Mouse (Mus musculus) mesoderm, embryonic 11.5 days (tissue): ENCODE data around the gene Fam181a.
A peak's percentile ranks its signal among the peaks of the same experiment; 100 is the strongest.

Experiments
- DNase-seq: peaks from one replicate; pipeline ENCODE4 v3.0.0-alpha.2; 2012; ENCODE audit warnings: low read depth, low spot score

The Fam181a gene

DNA sequence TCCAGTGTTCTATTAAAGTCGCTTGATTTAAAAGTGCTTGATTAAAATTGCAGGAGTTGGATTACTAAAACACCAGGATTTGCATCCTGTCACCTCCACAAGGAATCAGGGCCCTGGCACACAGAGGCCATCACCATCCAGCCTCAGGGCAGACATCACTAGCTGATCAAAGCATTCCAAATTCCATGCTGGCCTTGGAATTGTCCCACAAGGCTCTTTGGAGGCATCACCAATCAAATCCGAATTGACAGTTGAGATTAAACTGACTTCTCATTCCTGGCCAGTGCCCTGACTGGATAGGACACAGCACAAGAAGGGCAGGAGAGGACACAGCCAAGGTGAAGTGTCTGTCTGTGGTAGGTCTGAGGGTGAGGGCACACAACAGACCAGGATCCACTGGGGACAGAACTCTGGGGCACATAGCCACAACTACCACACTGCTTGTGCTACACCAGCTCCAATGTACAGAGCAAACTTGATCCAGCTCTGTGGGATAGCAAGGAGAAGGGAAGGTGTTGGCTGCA is at the start of gene Fam181a:
Gene Fam181a, plus strand, starts transcription at position 232 of the 524 bp plus-strand sequence.
- DNase-seq: no peak

DNA sequence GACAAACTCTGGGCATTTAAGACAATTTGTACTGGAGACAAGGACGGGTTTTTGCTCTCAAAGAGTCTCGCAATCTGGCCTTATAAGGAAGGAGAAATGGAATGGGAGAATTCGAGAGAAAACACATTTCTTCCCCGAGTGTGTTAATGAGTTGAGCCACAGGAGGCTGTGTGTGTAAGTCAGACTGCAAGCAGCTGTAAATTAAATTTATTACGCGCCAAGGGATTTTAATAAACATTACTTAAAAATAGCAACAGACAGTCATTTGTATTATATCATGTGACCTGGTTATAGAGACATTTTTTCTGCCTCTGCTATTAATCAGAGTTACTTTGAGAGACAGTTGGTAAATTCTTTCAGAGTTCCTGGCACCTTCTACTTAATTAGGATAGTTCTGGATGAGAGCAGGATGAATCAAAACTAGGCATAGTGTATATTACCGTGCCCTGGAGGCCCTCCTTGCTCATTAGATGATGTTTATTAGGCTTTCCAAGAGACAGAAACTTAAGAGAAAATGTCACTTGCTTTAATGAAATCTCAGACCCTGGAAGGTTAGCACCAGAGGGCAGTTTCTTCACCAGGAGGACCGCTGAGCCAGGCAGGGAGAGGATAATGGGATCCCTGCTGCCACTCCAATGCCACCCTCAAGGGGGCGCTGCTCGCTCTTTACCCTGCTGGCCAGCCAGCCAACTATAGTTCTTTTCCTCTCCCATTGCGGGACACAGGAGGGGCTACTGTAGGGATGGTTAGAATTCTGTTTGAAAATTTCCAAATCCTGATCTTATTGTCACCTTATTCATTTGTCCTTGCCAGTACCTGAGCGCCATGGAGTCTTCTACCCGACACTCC is 48.5 kb upstream of the Fam181a start:
- DNase-seq: no peak

DNA sequence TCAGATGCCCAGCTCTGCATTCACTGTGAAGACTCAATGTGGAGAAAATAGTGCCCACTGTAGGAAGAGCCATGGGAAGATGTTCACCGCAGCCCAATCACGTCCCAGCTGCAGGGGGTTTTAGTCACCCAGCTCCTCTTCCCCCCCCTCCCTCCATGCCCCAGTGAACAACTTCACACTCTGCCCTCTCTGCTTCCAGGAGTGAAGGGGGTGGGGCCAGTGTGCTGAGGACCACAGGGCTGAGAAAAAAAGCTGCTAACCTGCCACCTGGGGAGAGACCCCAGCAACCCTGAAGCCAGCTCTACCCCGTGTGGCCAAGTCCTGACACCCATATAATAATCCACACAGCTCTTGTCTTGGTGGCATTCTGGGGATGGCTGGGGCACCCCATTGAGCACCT is 44.2 kb upstream of the Fam181a start:
- no peak for DNase-seq

DNA sequence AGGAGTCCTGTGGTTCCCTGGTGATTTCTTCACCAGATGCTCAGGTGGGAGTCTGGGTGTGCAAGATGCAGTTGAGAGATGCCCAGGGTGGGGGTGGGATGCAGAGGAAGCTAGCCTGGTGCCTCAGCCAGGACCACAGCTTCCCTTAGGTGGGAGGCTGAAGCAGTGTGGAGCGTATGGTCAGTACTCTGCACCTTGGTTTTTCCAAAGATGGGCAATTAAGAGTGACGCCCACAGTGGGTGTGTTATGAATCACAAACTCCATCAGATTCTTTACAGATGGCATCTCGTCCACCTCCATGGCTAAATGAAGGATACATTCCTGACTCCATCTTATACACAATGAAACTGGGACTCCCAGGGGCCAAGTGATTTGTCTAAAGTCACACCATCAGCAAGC is 38.6 kb upstream of the Fam181a start:
- no peak for DNase-seq

DNA sequence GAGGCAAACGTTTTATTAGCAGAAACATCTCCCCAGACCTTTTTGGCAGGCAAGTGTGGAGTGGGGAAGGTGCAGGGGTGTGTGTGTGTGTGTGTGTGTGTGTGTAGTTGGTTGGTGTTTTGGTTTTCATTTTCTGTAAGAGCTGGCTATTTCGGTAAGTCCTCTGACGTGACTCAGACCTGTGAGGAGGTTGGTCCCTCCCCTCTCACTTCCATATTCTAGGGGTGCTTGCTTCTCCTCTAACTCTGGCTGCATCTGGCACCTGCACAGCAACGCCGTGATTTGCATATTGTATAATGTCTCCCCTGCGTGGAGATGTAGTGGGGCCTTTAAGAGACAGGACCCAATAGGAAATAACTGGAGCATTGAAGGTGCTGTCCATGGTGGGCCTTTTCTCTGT is 37.7 kb upstream of the Fam181a start:
- DNase-seq: no peak

DNA sequence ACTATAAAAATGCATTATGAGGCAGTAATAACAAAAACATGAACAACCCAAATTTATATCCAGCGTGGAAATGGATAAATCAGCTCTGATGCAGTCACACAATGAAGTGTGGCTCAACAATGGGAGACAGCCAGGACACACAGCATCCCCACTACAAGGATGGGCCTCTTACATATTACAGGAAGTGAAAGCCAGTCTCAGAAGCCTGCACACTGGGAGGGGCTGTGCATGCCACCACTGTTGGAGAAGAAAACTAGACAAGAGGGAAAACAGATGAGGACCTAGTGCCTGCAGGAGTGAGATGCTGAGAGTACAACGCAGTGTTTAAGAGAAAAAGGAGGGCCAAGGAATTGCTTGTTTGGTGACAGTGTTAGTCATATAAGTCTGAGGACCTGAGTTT is 37.0 kb upstream of the Fam181a start:
- DNase-seq: no peak

DNA sequence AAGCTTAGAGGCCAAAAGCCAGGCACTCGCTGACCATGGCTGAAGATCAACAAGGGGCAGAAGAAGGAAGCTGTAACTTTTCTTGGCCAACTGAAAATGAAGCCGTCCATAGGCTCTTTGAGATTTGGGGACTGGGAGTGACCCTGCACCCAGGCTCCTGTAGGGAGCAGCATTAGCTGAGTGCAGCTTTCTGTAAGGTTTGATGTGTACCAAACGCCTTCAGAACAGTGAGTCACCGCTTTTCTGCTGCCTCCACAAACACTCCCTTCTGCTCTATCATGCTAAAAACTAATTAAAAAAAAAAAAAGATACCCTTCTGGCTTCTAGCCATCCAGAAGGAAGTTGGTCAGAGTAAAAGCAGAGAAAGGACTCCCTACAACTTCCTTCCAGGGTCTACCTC is 34.4 kb upstream of the Fam181a start:
- DNase-seq: no peak

DNA sequence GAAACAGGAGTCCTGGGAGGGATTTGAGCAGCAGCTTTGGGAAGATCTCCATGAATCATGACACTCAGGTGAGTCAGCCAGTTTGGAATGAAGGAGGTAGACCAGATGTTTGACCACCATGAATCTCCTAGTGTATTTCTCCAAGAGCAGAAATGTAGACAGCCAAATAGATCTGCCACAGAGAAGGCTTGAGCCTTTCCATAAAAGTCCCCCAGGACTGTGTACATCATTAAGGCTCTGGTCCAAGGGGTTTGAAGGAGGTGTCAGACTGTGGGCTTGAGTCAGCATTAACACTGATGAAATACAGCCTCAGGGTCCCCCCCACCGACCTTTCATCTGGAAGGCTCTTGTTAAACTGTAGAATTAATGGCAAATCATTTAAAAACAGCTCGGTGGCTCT is 29.3 kb upstream of the Fam181a start:
- DNase-seq: no peak

DNA sequence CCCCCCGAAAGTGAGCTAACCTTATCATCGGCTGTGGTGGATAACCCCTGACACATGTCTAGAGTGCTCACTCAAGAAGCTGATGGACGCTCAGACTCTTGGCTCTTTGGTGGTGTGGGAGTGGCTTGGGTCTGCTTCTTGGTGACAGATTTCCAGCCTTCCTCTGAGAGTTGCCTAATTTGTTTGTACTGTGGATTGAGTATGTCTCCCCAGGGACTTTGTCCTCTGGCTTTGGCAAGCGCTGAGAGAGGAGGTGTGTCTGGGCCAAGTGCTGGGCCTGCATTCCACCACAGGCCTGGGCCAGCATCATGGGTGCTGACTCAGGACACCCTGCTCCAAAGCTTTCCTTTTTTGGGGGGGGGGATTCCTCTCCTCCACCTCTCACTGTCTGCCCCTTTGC is 28.9 kb upstream of the Fam181a start:
- peak; percentile 47 for DNase-seq

DNA sequence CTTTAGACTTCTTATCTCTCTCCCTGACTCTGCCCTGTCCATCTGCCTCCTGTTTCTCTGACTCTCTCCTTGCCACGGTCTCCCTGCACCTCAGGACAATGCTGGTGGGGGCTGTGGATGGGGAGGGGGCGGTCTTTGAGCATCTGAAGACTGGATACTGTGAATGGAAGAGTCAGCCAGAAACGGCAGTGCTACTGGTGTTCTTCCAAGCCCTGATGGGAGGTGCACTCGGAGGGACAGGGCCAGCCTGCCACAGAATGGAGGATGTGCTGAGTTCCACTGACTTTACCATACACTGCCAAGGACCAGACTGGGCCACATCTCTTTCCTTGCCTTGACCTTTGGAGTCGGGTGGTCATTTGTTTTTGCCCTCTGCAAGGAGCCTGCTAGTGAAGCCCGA is 27.8 kb upstream of the Fam181a start:
- DNase-seq: no peak

DNA sequence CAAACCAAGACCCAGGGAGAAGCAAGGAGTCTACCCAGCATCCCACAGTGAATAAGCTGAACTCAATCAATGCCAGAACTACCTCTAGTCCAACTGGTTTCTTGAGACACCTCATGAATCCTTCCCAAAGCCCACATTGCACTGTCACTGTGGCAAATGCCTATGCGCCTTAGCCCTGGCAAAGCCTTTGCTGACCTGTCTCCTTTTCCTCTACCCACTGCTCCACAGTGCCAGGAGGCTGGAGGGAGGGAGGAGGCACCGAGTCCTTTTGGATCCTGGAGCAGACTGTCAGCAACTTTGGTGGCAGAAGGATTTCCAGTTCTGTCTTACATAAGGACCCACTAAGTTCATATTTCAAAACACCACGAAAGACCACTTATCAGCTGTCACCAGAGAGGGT is 27.4 kb upstream of the Fam181a start:
- no peak for DNase-seq

DNA sequence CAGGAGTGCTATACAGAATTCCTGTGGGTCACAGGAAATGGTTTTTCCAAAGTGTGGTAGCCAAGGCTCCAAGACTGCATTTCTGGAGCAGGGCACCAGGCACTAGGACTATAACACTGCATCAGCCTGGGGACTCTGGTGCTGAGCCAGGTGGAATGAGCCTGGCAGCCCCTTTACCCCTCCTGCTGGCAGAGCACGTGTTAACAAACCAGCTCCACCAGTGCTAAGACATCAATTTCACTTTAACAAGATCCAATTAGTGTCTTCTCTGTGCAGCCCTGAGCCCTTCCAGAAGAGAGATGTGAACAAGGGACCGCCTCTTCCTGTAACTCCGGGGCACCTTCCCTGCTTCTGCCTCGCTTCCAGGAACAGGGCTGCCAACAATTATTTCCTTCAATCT is 23.5 kb upstream of the Fam181a start:
- DNase-seq: no peak

DNA sequence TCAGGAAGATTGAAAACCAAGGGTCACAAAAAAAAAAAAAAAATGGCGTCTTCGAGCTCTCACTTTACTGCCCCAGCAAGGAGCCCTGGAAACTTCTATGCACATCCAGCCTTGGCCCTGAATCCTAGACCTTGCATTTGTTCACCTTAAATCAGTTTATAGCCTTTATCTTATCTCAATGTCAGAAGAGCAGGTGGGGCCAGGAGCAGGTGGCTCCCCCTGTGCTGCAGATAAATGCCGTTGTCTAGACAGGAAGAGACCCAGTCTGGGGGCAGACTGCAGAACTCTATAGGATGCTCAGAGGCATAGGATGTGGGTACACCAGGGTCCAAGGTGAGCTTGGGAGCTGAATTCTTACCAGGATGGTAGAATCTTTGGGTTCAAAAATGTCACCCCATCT is 18.4 kb upstream of the Fam181a start:
- no peak for DNase-seq

DNA sequence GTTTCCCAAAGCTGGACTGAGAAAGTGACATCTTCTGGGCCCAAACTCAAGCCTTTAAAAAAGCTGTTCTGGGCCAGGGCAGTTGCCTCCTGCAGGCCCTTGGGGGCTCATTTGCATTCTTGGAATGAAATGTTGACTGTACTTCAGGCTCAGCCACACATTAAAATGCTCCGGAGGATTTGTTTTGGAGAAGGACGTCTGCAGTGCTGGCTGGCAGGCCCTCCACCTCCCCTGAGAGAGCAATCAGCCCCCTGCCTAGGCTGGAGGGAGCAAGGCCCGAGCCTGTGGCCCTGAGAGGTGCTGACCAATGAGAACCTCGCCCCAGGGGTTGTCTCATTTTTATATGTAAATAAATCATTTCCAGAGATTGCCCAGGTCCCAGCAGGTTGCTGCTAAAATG is 14.5 kb upstream of the Fam181a start:
- no peak for DNase-seq

DNA sequence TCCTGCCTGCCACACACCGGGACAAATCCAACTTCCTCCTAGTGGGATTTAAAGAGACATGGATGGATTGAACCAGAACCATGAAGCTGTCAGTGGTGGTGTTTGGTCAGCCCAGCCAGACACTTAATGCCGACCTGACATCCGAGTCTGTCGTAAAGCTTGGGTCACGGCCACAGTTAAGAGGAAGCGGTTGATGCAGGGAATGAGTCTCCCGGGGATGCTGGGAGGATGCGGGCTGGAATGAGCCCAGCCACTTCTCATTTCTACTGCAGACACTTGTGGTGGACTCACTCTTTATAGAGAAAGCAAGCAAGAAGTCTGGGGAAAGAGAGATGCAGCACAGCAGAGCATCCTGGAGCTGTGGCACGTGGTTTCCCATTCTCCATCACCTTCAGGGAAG is 10.3 kb upstream of the Fam181a start:
- peak; percentile 39 for DNase-seq

DNA sequence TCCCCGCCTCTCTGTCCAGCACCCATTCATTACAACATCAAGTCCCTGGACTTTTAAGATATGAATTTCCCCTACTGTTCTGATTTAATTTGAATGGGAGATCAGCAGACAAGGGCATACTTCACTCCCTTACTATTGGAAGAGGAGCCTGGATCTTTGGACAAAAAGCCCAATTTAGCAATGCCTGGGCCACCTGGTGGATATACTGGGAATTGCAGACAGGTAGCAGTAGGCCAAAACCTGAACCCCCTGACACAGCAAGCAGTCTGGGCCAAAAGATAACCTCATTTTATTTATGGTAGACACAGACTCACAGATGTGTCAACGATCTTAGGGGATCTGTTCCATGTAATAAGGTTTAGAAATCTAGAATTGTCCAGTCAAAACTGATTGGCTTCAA is 9.1 kb upstream of the Fam181a start:
- DNase-seq: peak; percentile 68

DNA sequence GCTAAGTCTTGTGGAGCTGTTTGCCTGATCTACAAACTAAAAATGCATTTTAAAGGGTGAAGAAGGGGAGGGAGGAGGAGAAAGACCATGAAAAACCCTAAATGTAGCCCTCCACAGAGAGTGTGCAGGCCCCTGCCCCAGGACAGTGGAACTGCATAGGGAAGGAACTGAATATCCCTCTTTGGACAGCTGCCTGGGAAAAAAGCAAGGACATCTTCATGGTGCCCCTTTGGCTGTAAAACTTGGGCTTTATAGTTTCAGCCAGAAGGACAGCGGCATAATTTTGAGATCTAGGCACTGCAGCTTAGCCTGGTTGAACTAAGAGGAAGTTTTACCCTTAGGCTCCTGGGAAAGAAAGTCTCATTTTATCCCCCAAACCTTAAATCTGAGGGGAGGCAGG is 7.8 kb upstream of the Fam181a start:
- DNase-seq: no peak

DNA sequence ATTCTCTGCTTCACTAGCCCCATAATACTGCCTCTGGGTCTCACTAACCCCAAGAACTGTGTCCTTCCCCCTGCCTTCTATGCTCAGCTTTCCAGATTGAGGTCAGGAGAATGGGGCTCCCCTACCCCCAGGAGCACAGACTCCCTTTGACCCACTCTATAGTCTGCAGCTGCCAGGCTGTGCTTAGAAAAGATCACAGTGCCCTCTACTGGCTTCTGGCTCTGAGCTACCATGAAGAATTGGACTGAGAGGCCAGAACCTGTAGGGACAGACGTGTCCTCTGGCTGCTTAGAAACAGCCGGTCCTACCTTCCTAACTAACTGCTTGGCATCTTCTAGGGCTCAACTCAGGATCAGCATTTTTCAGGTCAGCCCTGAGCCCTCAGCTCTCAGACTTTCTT is 4.6 kb upstream of the Fam181a start:
- no peak for DNase-seq

DNA sequence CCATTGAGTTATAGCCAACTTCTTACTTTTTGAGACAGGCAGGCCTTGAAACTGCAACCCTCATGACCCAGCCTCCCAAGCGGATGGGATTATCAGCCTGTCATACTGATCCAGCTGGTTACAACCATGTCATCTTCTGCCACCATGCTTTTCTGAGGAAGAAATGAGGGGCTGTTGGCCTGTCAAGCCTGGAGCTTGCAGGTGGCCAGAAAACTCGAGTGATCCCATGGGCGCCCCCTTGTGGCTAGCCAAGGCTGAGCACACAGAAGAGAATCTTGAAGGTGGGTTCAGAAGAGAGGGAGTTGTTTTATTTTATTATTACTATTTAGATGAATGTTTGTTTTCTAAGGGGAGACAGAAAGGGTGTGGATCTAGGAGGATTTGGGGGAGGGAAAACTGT is 4.1 kb upstream of the Fam181a start:
- DNase-seq: peak; percentile 58

DNA sequence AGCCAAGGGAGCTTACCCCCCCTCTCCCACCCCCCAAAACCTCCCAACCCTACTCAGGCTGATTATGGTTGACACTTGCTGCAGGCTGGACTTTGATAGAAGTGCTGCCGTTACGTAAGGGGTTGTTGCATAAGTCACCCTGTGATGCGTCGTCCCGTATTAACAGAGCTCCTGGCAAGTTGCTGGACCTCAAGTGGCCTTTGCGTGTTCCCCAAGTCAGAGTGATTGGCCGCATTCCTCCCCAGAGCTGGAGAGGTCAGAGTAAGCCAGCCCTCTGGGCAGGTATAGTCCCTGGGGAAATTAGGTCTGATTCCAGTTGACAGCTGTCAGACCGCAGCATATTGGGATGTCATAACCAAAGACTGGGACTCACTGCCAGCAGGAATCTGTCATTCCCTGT is 1.1 kb downstream of the Fam181a start:
- no peak for DNase-seq

DNA sequence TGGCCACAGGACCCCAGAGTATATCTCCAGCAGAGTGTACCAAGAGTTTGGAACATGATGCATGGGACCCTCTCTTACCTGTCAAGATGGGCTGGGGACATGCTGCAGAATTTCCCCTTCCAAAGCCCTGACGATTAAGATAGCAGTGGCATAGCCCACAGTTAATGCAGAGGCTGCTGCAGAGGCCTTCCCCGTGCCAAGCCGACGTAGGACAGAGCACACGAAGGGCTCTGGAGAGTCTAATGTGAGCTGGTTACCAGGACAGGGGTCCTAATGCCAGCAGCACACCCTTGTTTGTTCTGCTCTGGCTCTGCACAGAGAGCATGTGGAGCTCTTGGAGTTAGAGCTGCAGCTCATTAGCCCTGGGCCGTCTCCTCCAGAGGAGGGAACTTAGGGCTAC is 2.5 kb downstream of the Fam181a start:
- DNase-seq: no peak

DNA sequence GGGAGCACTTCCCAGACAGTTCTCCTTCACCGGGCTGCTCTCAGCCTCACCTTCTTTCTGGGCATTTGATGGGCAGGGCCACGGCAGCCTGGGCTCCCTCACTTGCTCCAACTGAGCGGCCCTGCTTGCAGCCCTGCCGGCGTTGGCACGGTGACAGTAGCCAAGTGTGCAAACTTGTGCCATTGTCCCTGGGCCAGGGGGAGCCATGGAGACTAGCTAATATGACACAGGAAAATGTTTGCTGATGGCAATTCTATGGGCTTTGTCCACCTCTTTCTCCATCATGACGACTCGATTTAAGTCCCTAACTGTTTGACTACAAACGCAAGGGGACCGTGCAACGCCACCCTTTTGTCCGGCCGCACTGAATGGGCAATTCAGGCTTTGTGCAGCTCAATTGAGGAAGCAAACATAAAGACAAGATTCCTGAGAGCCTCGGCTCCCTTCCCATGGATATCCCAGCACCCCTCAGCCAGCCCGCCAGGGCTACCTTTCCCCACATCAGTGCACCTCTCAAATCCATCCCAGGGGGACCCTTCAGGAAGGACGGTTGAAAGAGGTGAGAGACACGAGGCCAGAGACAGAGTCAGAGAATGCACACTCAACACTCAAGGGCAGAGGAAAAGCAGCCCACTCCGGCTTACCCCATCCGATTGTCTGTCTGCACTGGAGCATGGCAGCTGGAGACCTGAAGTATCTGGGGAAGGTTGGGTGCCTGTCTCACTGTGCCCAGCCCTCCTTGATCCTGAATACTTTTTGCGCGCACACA is 3.3 kb downstream of the Fam181a start:
- DNase-seq: peak; percentile 78
